Mouse (Mus musculus): ENCODE measurements around the gene Gcc2. TPM values are rescaled to one million over a fixed set of nuclear protein-coding genes. Genes with fewer than 3 reads are reported as not detected.
"Not testable (repeated sequence)": the region's sequence is repeated elsewhere in the genome, so short reads cannot be mapped to it uniquely, and the experiment has no call there.

Gene Gcc2
- polyA plus RNA-seq, 1 experiment from 2014 or later, result 62.7 TPM

GRCm38 (mm10) chr10:58336156-58336555, 80.9 kb downstream of the Gcc2 start:
- no peak overlapping the region for H3K9ac ChIP-seq
- WGBS, result 100% methylated on average over 1 of the region's 1 CpGs

GRCm38 (mm10) chr10:58337091-58337490, 81.8 kb downstream of the Gcc2 start:
- H3K9ac ChIP-seq; H3K4me1 ChIP-seq; H3K4me3 ChIP-seq (replicated peaks); H3K36me3 ChIP-seq (replicated peaks); H3K27ac ChIP-seq; H3K27me3 ChIP-seq; H3K9me3 ChIP-seq; H3K4me2 ChIP-seq; ATAC-seq (ENCODE audit: low FRiP score): not testable (repeated sequence)
- 90% methylated on average over 4 of the region's 4 CpGs for WGBS

More at GRCm38 (mm10) chr10:58336156-58336555, 80.9 kb downstream of the Gcc2 start:
- H3K4me3 ChIP-seq (replicated peaks), result no peak overlapping the region
- no peaks in the 10 kb centered on the region for H3K36me3 ChIP-seq (replicated peaks)
- H3K27me3 ChIP-seq, result no peaks in the 10 kb centered on the region
- H3K4me2 ChIP-seq, result no peak overlapping the region
- no peaks in the 10 kb centered on the region for H3K9me3 ChIP-seq
- no peak overlapping the region for H3K27ac ChIP-seq
- peaks cover 6% of the 10 kb centered on the region for H3K4me1 ChIP-seq
- no peak for ATAC-seq (ENCODE audit: low FRiP score)

- Histone ChIP-seq H3K27me3 (no peaks in the 10 kb centered on the region), H3K9me3 (0 out of 2 replicates have a peak, but pooled peaks cover 3% of the 10 kb centered on the region), H3K4me2 (no peak overlapping the region), H3K4me3 (replicated peaks) (no peak overlapping the region), H3K4me1 (peaks cover 6% of the 10 kb centered on the region), H3K27ac (no peak overlapping the region), H3K36me3 (replicated peaks) (no peaks in the 10 kb centered on the region; the same call in 1 of the 2 replicates), H3K9ac (no peak overlapping the region)
- 65% methylated on average over 1 of the region's 1 CpGs for WGBS
- ATAC-seq (ENCODE audit: low FRiP score), result no peak
Observed at GRCm38 (mm10) chr10:58338590-58338989, 83.3 kb downstream of the Gcc2 start.

GRCm38 (mm10) chr10:58341685-58342084, 86.4 kb downstream of the Gcc2 start:
- no peaks in the 10 kb centered on the region; the same call in 1 of the 2 replicates for H3K36me3 ChIP-seq (replicated peaks)
- no peaks in the 10 kb centered on the region for H3K27me3 ChIP-seq
- H3K9me3 ChIP-seq, result 0 out of 2 replicates have a peak, but pooled peaks cover 7% of the 10 kb centered on the region
- no peak overlapping the region for H3K4me2 ChIP-seq
- 75% methylated on average over 2 of the region's 2 CpGs for WGBS
- no peak overlapping the region for H3K27ac ChIP-seq
- H3K9ac ChIP-seq, result no peak overlapping the region
- ATAC-seq (ENCODE audit: low FRiP score), result no peak
- H3K4me1 ChIP-seq, result peaks cover 6% of the 10 kb centered on the region
- no peak overlapping the region for H3K4me3 ChIP-seq (replicated peaks)

- 92% methylated on average over 2 of the region's 2 CpGs for WGBS
- Histone ChIP-seq H3K9me3 (0 out of 2 replicates have a peak, but pooled peaks cover 7% of the 10 kb centered on the region), H3K4me1 (peaks cover 6% of the 10 kb centered on the region), H3K27me3 (no peaks in the 10 kb centered on the region), H3K36me3 (replicated peaks) (no peaks in the 10 kb centered on the region; the same call in 1 of the 2 replicates), H3K4me2 (no peak overlapping the region), H3K9ac (no peak overlapping the region), H3K4me3 (replicated peaks) (no peak overlapping the region), H3K27ac (no peak overlapping the region)
- no peak for ATAC-seq (ENCODE audit: low FRiP score)
Observed at GRCm38 (mm10) chr10:58342199-58342598, 86.9 kb downstream of the Gcc2 start.

GRCm38 (mm10) chr10:58343552-58343951, 88.3 kb downstream of the Gcc2 start:
- 92% methylated on average over 3 of the region's 3 CpGs for WGBS

GRCm38 (mm10) chr10:58350600-58350999, 95.3 kb downstream of the Gcc2 start:
- no peaks in the 10 kb centered on the region; the same call in 1 of the 2 replicates for H3K9me3 ChIP-seq
- ATAC-seq (ENCODE audit: low FRiP score), result no peak
- H3K4me1 ChIP-seq, result no peaks in the 10 kb centered on the region
- no peak overlapping the region for H3K9ac ChIP-seq
- no peak overlapping the region for H3K4me2 ChIP-seq
- 90% methylated on average over 3 of the region's 3 CpGs for WGBS
- no peaks in the 10 kb centered on the region for H3K36me3 ChIP-seq (replicated peaks)
- H3K4me3 ChIP-seq (replicated peaks), result no peak overlapping the region
- no peak overlapping the region for H3K27ac ChIP-seq
- no peaks in the 10 kb centered on the region for H3K27me3 ChIP-seq

More at GRCm38 (mm10) chr10:58343552-58343951, 88.3 kb downstream of the Gcc2 start:
- no peak overlapping the region for H3K4me3 ChIP-seq (replicated peaks)
- no peak overlapping the region for H3K4me2 ChIP-seq
- no peaks in the 10 kb centered on the region for H3K27me3 ChIP-seq
- H3K27ac ChIP-seq, result no peak overlapping the region
- H3K4me1 ChIP-seq, result no peaks in the 10 kb centered on the region
- no peaks in the 10 kb centered on the region; the same call in 1 of the 2 replicates for H3K36me3 ChIP-seq (replicated peaks)
- H3K9me3 ChIP-seq, result peaks cover 7% of the 10 kb centered on the region; the same call in 1 of the 2 replicates
- H3K9ac ChIP-seq, result no peak overlapping the region
- ATAC-seq (ENCODE audit: low FRiP score), result no peak

GRCm38 (mm10) chr10:58351670-58352069, 96.4 kb downstream of the Gcc2 start:
- Histone ChIP-seq H3K9me3 (no peaks in the 10 kb centered on the region; the same call in 1 of the 2 replicates), H3K4me3 (replicated peaks) (no peak overlapping the region), H3K9ac (no peak overlapping the region), H3K4me1 (no peaks in the 10 kb centered on the region), H3K4me2 (no peak overlapping the region), H3K36me3 (replicated peaks) (no peaks in the 10 kb centered on the region), H3K27me3 (no peaks in the 10 kb centered on the region), H3K27ac (no peak overlapping the region)
- no peak for ATAC-seq (ENCODE audit: low FRiP score)
- 91% methylated on average over 2 of the region's 2 CpGs for WGBS

GRCm38 (mm10) chr10:58352364-58352763, 97.1 kb downstream of the Gcc2 start:
- Histone ChIP-seq H3K27ac (no peak overlapping the region), H3K9ac (no peak overlapping the region), H3K4me2 (no peak overlapping the region), H3K4me1 (no peaks in the 10 kb centered on the region), H3K9me3 (no peaks in the 10 kb centered on the region; the same call in 1 of the 2 replicates), H3K4me3 (replicated peaks) (no peak overlapping the region), H3K36me3 (replicated peaks) (no peaks in the 10 kb centered on the region), H3K27me3 (no peaks in the 10 kb centered on the region)
- 68% methylated on average over 3 of the region's 3 CpGs for WGBS
- ATAC-seq (ENCODE audit: low FRiP score), result no peak

- Histone ChIP-seq H3K4me2 (no peak overlapping the region), H3K9ac (no peak overlapping the region), H3K9me3 (no peaks in the 10 kb centered on the region), H3K27me3 (no peaks in the 10 kb centered on the region), H3K27ac (no peak overlapping the region), H3K36me3 (replicated peaks) (no peaks in the 10 kb centered on the region; the same call in 1 of the 2 replicates), H3K4me3 (replicated peaks) (no peak overlapping the region), H3K4me1 (no peaks in the 10 kb centered on the region)
- no peak for ATAC-seq (ENCODE audit: low FRiP score)
- WGBS, result 24% methylated on average over 3 of the region's 3 CpGs
Observed at GRCm38 (mm10) chr10:58354561-58354960, 99.3 kb downstream of the Gcc2 start.

Other genes with a start within 250 kb of the Gcc2 start
- not detected in 2 replicates for gene AW822073, start 30.6 kb upstream of the Gcc2 start, polyA plus RNA-seq (2016; fragmentation: Nextera tagmentation; extraction: Ambion mirVana)
- gene Duxf3, start 22.8 kb upstream of the Gcc2 start, polyA plus RNA-seq (2016; fragmentation: Nextera tagmentation; extraction: Ambion mirVana), result not detected in 2 replicates
- not detected in 2 replicates for gene Gm4981, start 18.8 kb upstream of the Gcc2 start, polyA plus RNA-seq (2016; fragmentation: Nextera tagmentation; extraction: Ambion mirVana)
- gene Lims1, start 68.0 kb downstream of the Gcc2 start, polyA plus RNA-seq (2016; fragmentation: Nextera tagmentation; extraction: Ambion mirVana), result 85.0 and 89.3 TPM in 2 replicates
- gene Ranbp2, start 191.4 kb downstream of the Gcc2 start, polyA plus RNA-seq (2016; fragmentation: Nextera tagmentation; extraction: Ambion mirVana), result 33.5 and 33.6 TPM in 2 replicates
- 16.1 and 17.0 TPM in 2 replicates for gene Ccdc138, start 242.5 kb downstream of the Gcc2 start, polyA plus RNA-seq (2016; fragmentation: Nextera tagmentation; extraction: Ambion mirVana)

Data from forebrain, embryonic 12.5 days (tissue).